16 mouse cellular contexts compared by ENCODE assay signal in the genomic region with DNA sequence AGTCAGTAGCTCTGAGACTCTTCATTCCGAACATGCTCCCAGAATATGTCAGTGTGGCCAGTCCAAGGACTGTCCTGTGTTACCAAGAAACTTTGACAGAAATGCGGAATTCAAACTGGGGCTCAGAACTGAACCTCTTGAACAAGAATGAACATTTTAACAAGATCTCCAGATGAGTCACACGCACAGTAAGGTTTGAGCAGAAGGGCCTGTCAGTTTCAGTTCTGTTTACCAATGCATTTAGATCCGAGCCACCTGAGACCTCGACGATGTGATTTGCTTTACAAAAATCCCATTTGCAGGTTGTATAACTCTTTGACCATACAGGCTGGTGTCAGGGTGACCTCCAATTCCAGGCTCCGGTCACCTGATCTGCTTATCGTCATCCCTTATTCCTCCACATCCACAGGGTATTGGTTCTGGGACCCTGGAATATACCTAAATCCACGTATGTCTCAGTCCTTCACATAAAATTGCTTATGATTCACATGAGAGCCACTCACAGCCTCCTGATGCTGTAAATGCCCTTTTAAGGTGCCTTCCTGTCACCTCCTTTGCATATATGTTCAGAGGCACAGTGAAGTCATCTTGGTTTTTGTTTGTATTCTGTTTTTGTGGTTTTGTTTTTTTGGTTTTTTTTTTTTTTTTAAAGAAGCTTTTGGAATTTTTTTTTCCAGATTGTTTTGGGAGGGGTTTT. TPM values are rescaled to one million over a fixed set of nuclear protein-coding genes. Genes with fewer than 3 reads are reported as not detected.
DNase-seq lines count a peak whose midpoint lies in the region; TF ChIP-seq lines count a peak whose summit lies in the region.
"Had no signal": no experiment of that assay in that cellular context is flagged by ENCODE, and none has a peak within 500 bp of the region (broad histone marks: within the 10 kb centered on the region; RNA-seq: fewer than 3 reads in every experiment).

No protein-coding gene starts in this region.

- H3K27ac ChIP-seq in CH12.LX (ENCODE audit: insufficient read depth, low read depth) = peak overlapping the region; percentile 27
- H3K27ac ChIP-seq: embryonic facial prominence, embryonic 10.5 days; embryonic facial prominence, embryonic 12.5 days; forebrain, embryonic 13.5 days had no signal

- peak; percentile 91 for DNase-seq in A20 (ENCODE audit: low read depth, low spot score)
- peak; percentile 84 for DNase-seq in CH12.LX (ENCODE audit: extremely low read depth)
- DNase-seq in induced T-regulatory cell, adult 2 months (ENCODE audit: low read depth) = peak; percentile 56
- DNase-seq in layer of hippocampus, adult 9-10 months (ENCODE audit: low spot score) = no peak
- no peak for DNase-seq in frontal cortex, adult 2 months (ENCODE audit: extremely low spot score in 1 of 2, low spot score in 1 of 2)
- DNase-seq: adrenal gland, adult 8-10 months; adrenal gland, postnatal 14 days; adrenal gland, postnatal 36 days; cerebellum, adult 11-12 months; cerebellum, adult 2 months; cerebellum, adult 9-10 months; cerebellum, postnatal 10 days; cerebellum, postnatal 25 days had no signal

- dilution Hi-C loops in CH12.LX (cut with MboI; ENCODE audit: extremely low pct_ligation_motif_present, extremely low pct_unique_long_range_greater_than_20kb, low sequenced_read_pairs) = no loop called here

- TF ChIP-seq CTCF in CH12.LX (conservative IDR thresholded peaks at IDR 0.05 in 1 of 2, IDR thresholded peaks at IDR 0.05 in 1 of 2; ENCODE audit: low read depth in 2 of 2, low read length in 2 of 2) = no peak

- TF ChIP-seq EP300 in CH12.LX (IDR thresholded peaks at IDR 0.05; ENCODE audit: low read length) = peak; percentile 97

- in situ Hi-C loops in CH12.LX (cut with MboI; ENCODE audit: low pct_ligation_motif_present, low pct_unique_long_range_greater_than_20kb, low sequenced_read_pairs) = no loop called here

- H3K27me3 ChIP-seq in CH12.LX (replicated peaks) = no peaks in the 10 kb centered on the region
- H3K27me3 ChIP-seq: embryonic facial prominence, embryonic 12.5 days had no signal

- H3K79me2 ChIP-seq in CH12.LX (replicated peaks; ENCODE audit: control insufficient read depth, extremely low read depth, insufficient read depth, poor library complexity, severe bottlenecking) = no peaks in the 10 kb centered on the region

- TF ChIP-seq RAD21 in CH12.LX (IDR thresholded peaks at IDR 0.05; ENCODE audit: low read depth, low read length) = no peak

- H3K4me3 ChIP-seq in CH12.LX (replicated peaks in 1 of 3; ENCODE audit: low read depth in 2 of 3, low read length in 2 of 3, poor library complexity in 1 of 3) = peak overlapping the region in 1 of 3 experiments; percentile 4
- H3K4me3 ChIP-seq: embryonic facial prominence, embryonic 10.5 days; embryonic facial prominence, embryonic 12.5 days; forebrain, embryonic 13.5 days had no signal

- H3K36me3 ChIP-seq in CH12.LX (replicated peaks in 1 of 2; ENCODE audit: control insufficient read depth in 1 of 2, insufficient read depth in 1 of 2, low read length in 1 of 2) = no peaks in the 10 kb centered on the region
- H3K36me3 ChIP-seq: embryonic facial prominence, embryonic 10.5 days; embryonic facial prominence, embryonic 12.5 days had no signal

- peaks cover 24 to 56% of the 10 kb centered on the region in 2 experiments for H3K4me1 ChIP-seq in CH12.LX (ENCODE audit: control insufficient read depth in 1 of 2, insufficient read depth in 2 of 2)
- H3K4me1 ChIP-seq: embryonic facial prominence, embryonic 12.5 days; forebrain, embryonic 13.5 days had no signal

- H3K4me2 ChIP-seq in CH12.LX (ENCODE audit: insufficient read depth, low read depth, poor library complexity, severe bottlenecking) = peak overlapping the region; percentile 95
- H3K4me2 ChIP-seq: embryonic facial prominence, embryonic 12.5 days; forebrain, embryonic 13.5 days had no signal

- no peaks in the 10 kb centered on the region for H3K9me3 ChIP-seq in CH12.LX (replicated peaks; ENCODE audit: low read length)
- H3K9me3 ChIP-seq: embryonic facial prominence, embryonic 10.5 days; embryonic facial prominence, embryonic 12.5 days; forebrain, embryonic 13.5 days had no signal

- no peak overlapping the region for H3K9ac ChIP-seq in CH12.LX (ENCODE audit: insufficient read depth, low read depth)
- H3K9ac ChIP-seq: embryonic facial prominence, embryonic 12.5 days; forebrain, embryonic 13.5 days had no signal

- no peak for TF ChIP-seq POLR2A in CH12.LX (IDR thresholded peaks at IDR 0.05; ENCODE audit: low read depth, low read length)

TF ChIP-seq in CH12.LX, 34 proteins besides CTCF, POLR2A, EP300 and RAD21:
- TF ChIP-seq USF1 (IDR thresholded peaks at IDR 0.05; ENCODE audit: low read depth, low read length) (no peak), JUND (conservative IDR thresholded peaks at IDR 0.05; ENCODE audit: low read depth, low read length) (peak; percentile 86), E2F4 (IDR thresholded peaks at IDR 0.05; ENCODE audit: insufficient replicate concordance, low read depth, low read length) (no peak), MAZ (IDR thresholded peaks at IDR 0.05; ENCODE audit: low read depth, low read length) (no peak), IRF4 (IDR thresholded peaks at IDR 0.05; ENCODE audit: low read depth, low read length) (peak; percentile 98), BHLHE40 (IDR thresholded peaks at IDR 0.05; ENCODE audit: low read depth, low read length) (peak; percentile 61), ZNF384 (IDR thresholded peaks at IDR 0.05; ENCODE audit: low read depth, low read length) (peak; percentile 88), SIN3A (IDR thresholded peaks at IDR 0.05; ENCODE audit: low read length) (peak; percentile 38; the same call in 1 of the 2 replicates), MXI1 (IDR thresholded peaks at IDR 0.05; ENCODE audit: low read depth, low read length) (peak; percentile 41; the same call in 1 of the 2 replicates), ZMIZ1 (IDR thresholded peaks at IDR 0.05; ENCODE audit: low read depth, low read length) (no peak), CHD2 (IDR thresholded peaks at IDR 0.05; ENCODE audit: low read length) (peak; percentile 29; the same call in 1 of the 2 replicates), NRF1 (IDR thresholded peaks at IDR 0.05; ENCODE audit: low read depth, low read length) (no peak), ZKSCAN1 (IDR thresholded peaks at IDR 0.05; ENCODE audit: borderline replicate concordance, low read depth, low read length) (no peak), MAX (IDR thresholded peaks at IDR 0.05; ENCODE audit: low read length) (peak; percentile 75), JUN (IDR thresholded peaks at IDR 0.05; ENCODE audit: insufficient read depth, low read depth, low read length) (peak; percentile 75), ETS1 (conservative IDR thresholded peaks at IDR 0.05; ENCODE audit: low read depth, low read length) (peak; percentile 71), UBTF (IDR thresholded peaks at IDR 0.05; ENCODE audit: low read depth, low read length) (no peak), MYC (IDR thresholded peaks at IDR 0.05; ENCODE audit: low read depth, low read length) (peak; percentile 86), GABPA (IDR thresholded peaks at IDR 0.05; ENCODE audit: insufficient replicate concordance, low read depth, low read length) (no peak), ELF1 (IDR thresholded peaks at IDR 0.05; ENCODE audit: low read depth, low read length) (no peak), MAFK (IDR thresholded peaks at IDR 0.05; ENCODE audit: insufficient replicate concordance, low read length) (no peak; the same call in 1 of the 2 replicates), MEF2A (IDR thresholded peaks at IDR 0.05; ENCODE audit: borderline replicate concordance, low read depth, low read length) (peak; percentile 74; the same call in 1 of the 2 replicates), KAT2A (IDR thresholded peaks at IDR 0.05; ENCODE audit: insufficient replicate concordance, low read length) (no peak), TBP (conservative IDR thresholded peaks at IDR 0.05; ENCODE audit: low read depth, low read length) (no peak), USF2 (conservative IDR thresholded peaks at IDR 0.05; ENCODE audit: low read depth, low read length) (no peak), NELFE (IDR thresholded peaks at IDR 0.05; ENCODE audit: low read depth, low read length) (no peak), TCF12 (IDR thresholded peaks at IDR 0.05; ENCODE audit: low read depth, low read length) (peak; percentile 82), CHD1 (IDR thresholded peaks at IDR 0.05; ENCODE audit: low read depth, low read length) (no peak), ZC3H11A (IDR thresholded peaks at IDR 0.05; ENCODE audit: low read depth, low read length) (no peak), RCOR1 (conservative IDR thresholded peaks at IDR 0.05; ENCODE audit: low read depth, low read length) (peak; percentile 94), PAX5 (IDR thresholded peaks at IDR 0.05; ENCODE audit: low read length) (no peak), HCFC1 (IDR thresholded peaks at IDR 0.05; ENCODE audit: low read depth, low read length) (no peak), POLR2AphosphoS2 (IDR thresholded peaks at IDR 0.05; ENCODE audit: low read depth, low read length) (no peak), SMC3 (IDR thresholded peaks at IDR 0.05; ENCODE audit: low read depth, low read length) (no peak)

RNA-seq across cellular contexts. Expression of gene Ankrd40, which starts 27.9 kb away (rescaled TPM):
- total RNA-seq in CH12.LX (2012; rRNA removed) (55.7 and 56.0 TPM in 2 replicates), CH12.LX (2014; rRNA removed) (62.0 and 64.5 TPM in 2 replicates)
- polyA plus RNA-seq in CH12.LX (2012; ENCODE audit: insufficient read length, low read depth) = 97.4 and 98.8 TPM in 2 replicates
- polyA plus RNA-seq in frontal cortex, adult 2 months (2012; rRNA removed) = 138 and 164 TPM in 2 replicates

RNA-seq across cellular contexts. Expression of gene Luc7l3, which starts 33.9 kb away (rescaled TPM):
- total RNA-seq in CH12.LX (2012; rRNA removed) = 57.7 and 82.3 TPM in 2 replicates
- 69.8 and 82.2 TPM in 2 replicates for total RNA-seq in CH12.LX (2014; rRNA removed)
- polyA plus RNA-seq in CH12.LX (2012; ENCODE audit: insufficient read length, low read depth) = 246 and 318 TPM in 2 replicates
- 181 and 209 TPM in 2 replicates for polyA plus RNA-seq in frontal cortex, adult 2 months (2012; rRNA removed)

RNA-seq across cellular contexts. Expression of gene Abcc3, which starts 37.1 kb away (rescaled TPM):
- 0.08 and 0.21 TPM in 2 replicates for total RNA-seq in CH12.LX (2012; rRNA removed)
- 0.15 and 0.40 TPM in 2 replicates for total RNA-seq in CH12.LX (2014; rRNA removed)
- 0.46 and 0.66 TPM in 2 replicates for polyA plus RNA-seq in CH12.LX (2012; ENCODE audit: insufficient read length, low read depth)
- polyA plus RNA-seq in frontal cortex, adult 2 months (2012; rRNA removed) = 1.9 and 2.5 TPM in 2 replicates

Comparison
In these comparisons a context has a peak if more than half of its experiments do, and no peak if none do; other contexts are left out.
1. DNase-seq: peak in A20 (single experiment), CH12.LX (single experiment) and induced T-regulatory cell, adult 2 months (single experiment); none in layer of hippocampus, adult 9-10 months (single experiment) and frontal cortex, adult 2 months (0 of 2).